Mouse (Mus musculus): Measurements from ENCODE around the gene Fundc2. TPM values are rescaled to one million over a fixed set of nuclear protein-coding genes. Genes with fewer than 3 reads are reported as not detected.
A peak's percentile ranks its signal among the peaks of the same experiment; 100 is the strongest.

The Fundc2 gene
- polyA plus RNA-seq (2015; fragmentation: Nextera tagmentation; extraction: Ambion mirVana): 33.3 and 49.3 TPM in 2 replicates

DNA sequence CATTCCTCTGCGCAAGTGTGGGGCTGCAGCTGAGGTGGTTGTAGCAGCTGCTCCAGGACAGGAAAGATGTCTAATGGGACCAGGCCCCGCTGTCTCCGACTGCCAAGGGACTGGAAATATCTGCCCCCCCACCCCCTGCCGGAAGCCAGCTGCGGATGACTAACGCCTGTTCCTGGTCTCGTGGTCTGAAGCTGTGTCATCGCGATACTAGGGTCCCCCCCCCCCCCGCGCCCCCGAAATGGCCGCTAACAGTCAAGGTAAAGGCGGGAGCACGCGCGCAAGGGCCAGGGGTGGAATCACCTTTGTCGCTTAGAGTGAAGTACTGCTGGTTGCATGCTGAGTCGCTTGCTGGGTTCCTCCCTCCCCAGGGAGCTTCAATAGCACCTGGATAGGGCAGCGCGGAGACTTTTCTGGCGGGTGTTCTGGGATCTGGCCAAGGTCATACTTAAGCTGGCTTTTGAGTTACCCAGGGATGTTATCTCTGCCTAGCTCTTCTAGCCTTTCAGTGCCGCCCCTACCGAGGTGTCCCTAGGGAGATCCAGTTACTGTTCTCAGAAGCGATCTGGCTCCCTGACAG is at the start of gene Fundc2, which contains the start of gene F8:
TSS of gene Fundc2 (plus strand) at position 205 of the 577 bp plus-strand sequence.
TSS of gene F8 (minus strand) at position 421 of the 577 bp plus-strand sequence.
- ATAC-seq (ENCODE audit: low read depth): peak; percentile 91
- Histone ChIP-seq H3K27me3 (no peaks in the 10 kb centered on the region), H3K36me3 (no peaks in the 10 kb centered on the region), H3K9ac (peak within 1 kb of the TSS; percentile 69), H3K9me3 (replicated peaks) (no peaks in the 10 kb centered on the region), H3K4me3 (replicated peaks) (peak within 1 kb of the TSS; percentile 62), H3K27ac (peak within 1 kb of the TSS; percentile 81), H3K4me2 (peak within 1 kb of the TSS; percentile 62), H3K4me1 (replicated peaks) (0 out of 2 replicates have a peak, but pooled peaks cover 5% of the 10 kb centered on the region)
- 9% methylated on average over 25 of the region's 25 CpGs for WGBS (ENCODE audit: insufficient replicate concordance)
- peak; percentile 40 for DNase-seq

DNA sequence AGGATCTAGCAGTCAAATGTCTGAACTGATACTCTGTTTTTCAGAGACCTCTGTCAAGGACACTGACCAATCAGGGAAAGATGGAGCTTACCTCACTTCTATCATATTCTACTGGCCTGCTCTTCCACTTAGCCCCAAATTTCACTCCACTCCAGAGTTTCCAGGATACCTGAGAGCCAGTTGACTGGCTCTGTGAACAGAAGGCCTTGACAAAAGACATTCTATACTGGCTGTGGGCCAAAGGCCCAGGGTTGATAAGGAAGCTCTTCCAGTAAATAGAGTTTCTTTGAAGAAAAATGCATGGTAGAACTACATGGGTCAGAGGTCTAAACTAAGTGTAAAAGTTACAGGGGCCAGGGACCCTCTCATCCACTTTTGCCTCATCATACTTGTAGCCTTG is 12.0 kb upstream of the Fundc2 start:
- ATAC-seq (ENCODE audit: low read depth): no peak
- no peak for DNase-seq
- Histone ChIP-seq H3K27me3 (no peaks in the 10 kb centered on the region), H3K4me2 (no peak overlapping the region), H3K36me3 (no peaks in the 10 kb centered on the region), H3K4me3 (replicated peaks) (no peak overlapping the region), H3K4me1 (replicated peaks) (no peaks in the 10 kb centered on the region), H3K27ac (no peak overlapping the region), H3K9me3 (replicated peaks) (no peaks in the 10 kb centered on the region), H3K9ac (no peak overlapping the region)

DNA sequence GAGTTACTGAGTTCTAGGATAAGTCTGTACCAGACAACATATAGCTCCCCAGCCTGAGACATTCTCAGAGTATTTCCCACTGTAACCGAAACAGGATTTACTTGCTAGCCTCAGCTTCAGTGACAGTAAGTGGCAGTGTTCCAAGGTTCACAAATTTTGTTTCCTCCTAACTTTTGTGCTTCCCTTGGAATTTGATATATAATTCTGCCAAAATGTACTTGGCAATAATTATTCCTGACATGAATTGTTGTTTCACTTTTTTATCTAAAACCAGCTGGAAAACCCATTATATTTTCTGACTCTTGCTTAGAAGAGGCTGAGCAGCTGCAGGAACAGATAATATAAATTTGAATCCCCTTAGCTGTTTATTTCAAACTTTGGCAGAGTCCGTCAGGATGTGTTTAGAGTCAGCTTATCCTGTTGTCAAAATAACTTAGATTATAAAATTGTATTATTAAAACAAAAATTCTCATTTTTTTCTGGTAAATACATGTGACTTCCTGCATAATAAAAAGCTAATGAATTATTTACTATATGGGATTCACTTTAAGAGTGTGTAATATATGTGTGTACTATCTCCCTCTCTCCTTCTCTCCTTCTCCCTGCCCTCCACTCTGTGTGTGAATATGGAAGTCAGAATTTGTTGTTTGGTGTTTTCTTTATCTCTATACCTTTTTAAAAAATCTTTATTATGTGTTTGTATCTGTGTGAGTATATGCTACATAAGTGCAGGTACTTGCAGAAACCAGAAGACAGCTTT is 9.4 kb upstream of the Fundc2 start:
- DNase-seq: no peak
- Histone ChIP-seq H3K4me2 (no peak overlapping the region), H3K4me3 (replicated peaks) (no peak overlapping the region), H3K27ac (no peak overlapping the region), H3K27me3 (no peaks in the 10 kb centered on the region), H3K9me3 (replicated peaks) (no peaks in the 10 kb centered on the region), H3K36me3 (no peaks in the 10 kb centered on the region), H3K4me1 (replicated peaks) (no peaks in the 10 kb centered on the region), H3K9ac (no peak overlapping the region)
- WGBS (ENCODE audit: insufficient replicate concordance): 54% methylated on average over 2 of the region's 2 CpGs
- no peak for ATAC-seq (ENCODE audit: low read depth)

DNA sequence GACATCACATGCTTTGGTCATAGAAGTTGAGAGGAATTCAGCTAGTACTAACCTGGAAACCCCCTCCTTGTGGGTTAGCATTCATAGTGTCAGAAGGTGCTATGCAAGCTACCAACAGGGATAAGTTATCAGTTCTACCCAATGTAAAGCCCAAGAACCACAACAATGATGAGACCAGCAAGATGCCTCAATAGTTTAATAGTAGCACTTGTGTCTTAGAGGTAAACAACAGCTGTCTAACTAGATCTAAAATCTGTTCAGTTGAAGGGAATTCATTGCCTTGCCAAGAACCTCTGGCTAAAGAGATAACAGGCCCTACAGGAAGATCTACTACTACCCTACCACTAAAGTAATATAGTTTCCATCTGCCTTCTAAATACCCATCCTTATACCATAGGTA is 5.4 kb upstream of the Fundc2 start:
- Histone ChIP-seq H3K4me1 (replicated peaks) (no peaks in the 10 kb centered on the region), H3K36me3 (no peaks in the 10 kb centered on the region), H3K4me2 (no peak overlapping the region), H3K4me3 (replicated peaks) (no peak overlapping the region), H3K27ac (no peak overlapping the region), H3K9ac (no peak overlapping the region), H3K9me3 (replicated peaks) (no peaks in the 10 kb centered on the region), H3K27me3 (no peaks in the 10 kb centered on the region)
- DNase-seq (no peak), ATAC-seq (ENCODE audit: low read depth) (no peak; the same call in 1 of the 2 replicates)

DNA sequence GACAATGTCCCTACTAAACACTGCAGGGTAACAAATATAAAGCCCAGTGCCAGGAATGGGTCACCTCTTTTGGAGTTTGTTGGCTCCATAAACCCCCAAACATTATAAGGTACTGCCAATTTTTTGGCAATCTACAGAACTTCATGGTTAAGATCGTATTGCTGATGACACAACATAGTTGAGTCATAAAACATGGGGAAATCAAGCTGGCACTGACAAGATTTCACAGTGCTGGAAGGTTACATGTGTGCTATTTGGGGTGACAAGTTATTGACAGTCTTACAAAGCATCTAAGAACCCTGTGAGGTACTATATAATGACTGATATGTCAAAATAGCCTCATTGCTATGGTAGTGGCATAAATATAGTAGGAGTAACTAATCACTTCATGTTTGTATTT is 1.0 kb upstream of the Fundc2 start:
- H3K36me3 ChIP-seq: no peaks in the 10 kb centered on the region
- H3K4me3 ChIP-seq (replicated peaks): no peak overlapping the region
- no peak overlapping the region for H3K27ac ChIP-seq
- 69% methylated on average over 1 of the region's 1 CpGs for WGBS (ENCODE audit: insufficient replicate concordance)
- H3K9ac ChIP-seq: no peak overlapping the region
- 0 out of 2 replicates have a peak, but pooled peaks cover 5% of the 10 kb centered on the region for H3K4me1 ChIP-seq (replicated peaks)
- DNase-seq (no peak), ATAC-seq (ENCODE audit: low read depth) (no peak)
- no peak overlapping the region for H3K4me2 ChIP-seq
- no peaks in the 10 kb centered on the region for H3K27me3 ChIP-seq
- H3K9me3 ChIP-seq (replicated peaks): no peaks in the 10 kb centered on the region

- peak overlapping the region; percentile 62 for H3K4me3 ChIP-seq (replicated peaks)
- DNase-seq (no peak), ATAC-seq (ENCODE audit: low read depth) (no peak)
- 0 out of 2 replicates have a peak, but pooled peaks cover 5% of the 10 kb centered on the region for H3K4me1 ChIP-seq (replicated peaks)
- 64% methylated on average over 5 of the region's 5 CpGs for WGBS (ENCODE audit: insufficient replicate concordance)
- H3K9ac ChIP-seq: peak overlapping the region; percentile 69; the same call in 1 of the 2 replicates
- H3K36me3 ChIP-seq: no peaks in the 10 kb centered on the region
- no peaks in the 10 kb centered on the region for H3K9me3 ChIP-seq (replicated peaks)
- no peaks in the 10 kb centered on the region for H3K27me3 ChIP-seq
- H3K27ac ChIP-seq: no peak overlapping the region
- H3K4me2 ChIP-seq: peak overlapping the region; percentile 62
Observed at GRCm38 (mm10) chrX:75381699-75382098, 500 bp upstream of the Fundc2 start.

GRCm38 (mm10) chrX:75399471-75399870 is 17.3 kb downstream of the Fundc2 start:
- Histone ChIP-seq H3K27me3 (no peaks in the 10 kb centered on the region), H3K27ac (no peak overlapping the region), H3K4me1 (replicated peaks) (peaks cover 20% of the 10 kb centered on the region), H3K36me3 (peaks cover 2% of the 10 kb centered on the region; the same call in 1 of the 2 replicates), H3K4me3 (replicated peaks) (no peak overlapping the region), H3K4me2 (no peak overlapping the region), H3K9ac (no peak overlapping the region), H3K9me3 (replicated peaks) (no peaks in the 10 kb centered on the region)
- no peak for DNase-seq
- 89% methylated on average over 1 of the region's 1 CpGs for WGBS (ENCODE audit: insufficient replicate concordance)
- ATAC-seq (ENCODE audit: low read depth): no peak

- peak overlapping the region; percentile 75 for H3K27ac ChIP-seq
- H3K9ac ChIP-seq: no peak overlapping the region
- H3K9me3 ChIP-seq (replicated peaks): no peaks in the 10 kb centered on the region
- no peaks in the 10 kb centered on the region; the same call in 1 of the 2 replicates for H3K36me3 ChIP-seq
- no peaks in the 10 kb centered on the region for H3K27me3 ChIP-seq
- peak; percentile 94 for ATAC-seq (ENCODE audit: low read depth)
- 22% methylated on average over 2 of the region's 2 CpGs for WGBS (ENCODE audit: insufficient replicate concordance)
- DNase-seq: peak; percentile 40
- H3K4me2 ChIP-seq: peak overlapping the region; percentile 5; the same call in 1 of the 2 replicates
- no peak overlapping the region for H3K4me3 ChIP-seq (replicated peaks)
- H3K4me1 ChIP-seq (replicated peaks): peaks cover 20% of the 10 kb centered on the region
Observed at GRCm38 (mm10) chrX:75402668-75403067, 20.5 kb downstream of the Fundc2 start.

GRCm38 (mm10) chrX:75403350-75403749 is 21.2 kb downstream of the Fundc2 start:
- no peaks in the 10 kb centered on the region for H3K9me3 ChIP-seq (replicated peaks)
- DNase-seq (no peak), ATAC-seq (ENCODE audit: low read depth) (peak; percentile 25; the same call in 1 of the 2 replicates)
- H3K27ac ChIP-seq: peak overlapping the region; percentile 75
- H3K4me3 ChIP-seq (replicated peaks): no peak overlapping the region
- H3K36me3 ChIP-seq: no peaks in the 10 kb centered on the region; the same call in 1 of the 2 replicates
- peaks cover 20% of the 10 kb centered on the region for H3K4me1 ChIP-seq (replicated peaks)
- H3K4me2 ChIP-seq: peak overlapping the region; percentile 5; the same call in 1 of the 2 replicates
- no peaks in the 10 kb centered on the region for H3K27me3 ChIP-seq
- no peak overlapping the region for H3K9ac ChIP-seq

DNA sequence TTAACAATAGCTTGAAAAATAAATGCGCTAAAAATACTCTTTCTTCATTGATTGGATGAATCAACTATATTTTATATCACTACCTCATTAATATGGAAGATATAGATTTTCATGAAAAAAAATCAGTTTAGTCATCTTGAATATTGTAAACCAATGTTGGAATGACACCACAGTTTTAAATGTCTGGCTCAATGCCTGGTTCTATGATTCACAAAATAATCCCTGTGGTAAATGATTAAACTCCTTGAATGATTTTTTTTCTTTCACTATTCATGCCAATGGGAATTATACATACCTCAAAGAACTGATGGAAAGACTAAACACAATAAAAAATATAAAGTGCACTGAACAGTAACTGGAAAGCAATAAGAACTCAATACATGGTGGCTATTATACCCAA is 27.5 kb downstream of the Fundc2 start:
- H3K27ac ChIP-seq: no peak overlapping the region
- ATAC-seq (ENCODE audit: low read depth): no peak
- no peaks in the 10 kb centered on the region for H3K4me1 ChIP-seq (replicated peaks)
- H3K9me3 ChIP-seq (replicated peaks): no peaks in the 10 kb centered on the region
- H3K9ac ChIP-seq: no peak overlapping the region
- H3K36me3 ChIP-seq: no peaks in the 10 kb centered on the region
- WGBS (ENCODE audit: insufficient replicate concordance): 78% methylated on average over 1 of the region's 1 CpGs
- H3K27me3 ChIP-seq: no peaks in the 10 kb centered on the region
- no peak overlapping the region for H3K4me3 ChIP-seq (replicated peaks)
- no peak for DNase-seq
- no peak overlapping the region for H3K4me2 ChIP-seq

DNA sequence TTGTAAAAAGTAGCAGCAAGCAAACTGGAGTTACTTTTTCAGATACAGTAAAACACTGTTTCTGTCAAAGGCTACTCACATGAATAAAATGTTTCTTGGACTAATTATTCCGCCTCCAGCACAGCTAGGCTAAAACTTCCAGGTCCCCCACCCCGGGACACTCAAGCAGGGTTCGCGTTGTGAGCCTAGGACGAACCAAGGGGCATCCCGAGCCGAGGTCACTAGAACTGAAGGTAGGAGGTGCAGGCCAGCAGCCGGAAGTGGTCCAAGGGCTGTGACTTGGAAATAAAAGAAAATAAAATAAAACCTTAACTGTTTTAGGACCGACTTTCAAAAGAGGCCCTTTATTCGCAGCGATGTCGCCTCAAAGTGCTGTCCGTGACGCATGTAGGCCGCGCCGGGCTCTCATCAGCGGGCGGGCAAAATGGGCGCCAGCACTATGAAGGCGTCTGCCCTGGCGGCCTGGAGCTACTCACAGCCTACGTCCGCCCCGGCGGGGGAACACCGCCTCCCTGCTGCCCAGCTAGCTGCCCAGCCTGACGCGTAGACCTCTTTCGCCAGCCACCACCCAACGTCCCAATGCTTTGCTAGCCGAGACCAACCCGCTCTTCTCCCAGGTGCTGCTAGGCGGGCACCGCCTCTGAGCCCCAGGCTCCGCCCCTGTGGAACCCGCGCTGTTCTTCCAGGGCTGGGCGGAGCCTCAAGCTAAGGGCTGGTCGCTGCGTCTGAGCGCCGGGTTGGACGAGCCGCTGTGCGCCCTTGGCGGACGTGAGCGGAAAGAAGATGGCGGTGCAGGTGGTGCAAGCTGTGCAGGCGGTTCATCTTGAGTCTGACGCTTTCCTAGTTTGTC is 34.0 kb downstream of the Fundc2 start, which contains the start of the genes Cmc4, Mtcp1 and Brcc3:
TSS of gene Cmc4 (minus strand) at position 649 of the 850 bp plus-strand sequence.
TSS of gene Mtcp1 (minus strand) at position 653 of the 850 bp plus-strand sequence.
TSS of gene Brcc3 (plus strand) at position 693 of the 850 bp plus-strand sequence.
- H3K4me2 ChIP-seq: peak within 1 kb of the TSS; percentile 62
- H3K27ac ChIP-seq: peak within 1 kb of the TSS; percentile 94
- H3K36me3 ChIP-seq: no peaks in the 10 kb centered on the region
- peaks cover 3% of the 10 kb centered on the region; the same call in 1 of the 2 replicates for H3K27me3 ChIP-seq
- H3K4me1 ChIP-seq (replicated peaks): 0 out of 2 replicates have a peak, but pooled peaks cover 3% of the 10 kb centered on the region
- H3K9ac ChIP-seq: peak within 1 kb of the TSS; percentile 75
- peak; percentile 98 for ATAC-seq (ENCODE audit: low read depth)
- peak; percentile 90 for DNase-seq
- peak within 1 kb of the TSS; percentile 64 for H3K4me3 ChIP-seq (replicated peaks)
- H3K9me3 ChIP-seq (replicated peaks): no peaks in the 10 kb centered on the region
- 9% methylated on average over 52 of the region's 52 CpGs for WGBS (ENCODE audit: insufficient replicate concordance)
